Mouse (Mus musculus) left cerebral cortex, postnatal 10 days (tissue): Measurements from ENCODE around the gene Slc38a8. TPM values are rescaled to one million over a fixed set of nuclear protein-coding genes. Genes with fewer than 3 reads are reported as not detected.

Source experiments
- DNase-seq, 2 experiments: peaks; one replicate each; pipeline ENCODE4 v3.0.0; 2021 to 2022; ENCODE audit warnings: low spot score in 2 of 2, mixed read lengths in 1 of 2; ENCODE audit errors: extremely low spot score in 1 of 2
- intact Hi-C: fragments of 180-260 bp; cut with DNase I; formaldehyde crosslinking; loops from one replicate; pipeline ENCODE4 v1.15.1; 2025
- total RNA-seq, 2 experiments: library from RNA; stranded (reverse); gene quantifications; 2 replicates each; pipeline ENCODE4 v1.2.3; 2021

Gene Slc38a8
- total RNA-seq, 2 experiments from 2014 or later = 0.45 TPM; not detected in 1

DNA sequence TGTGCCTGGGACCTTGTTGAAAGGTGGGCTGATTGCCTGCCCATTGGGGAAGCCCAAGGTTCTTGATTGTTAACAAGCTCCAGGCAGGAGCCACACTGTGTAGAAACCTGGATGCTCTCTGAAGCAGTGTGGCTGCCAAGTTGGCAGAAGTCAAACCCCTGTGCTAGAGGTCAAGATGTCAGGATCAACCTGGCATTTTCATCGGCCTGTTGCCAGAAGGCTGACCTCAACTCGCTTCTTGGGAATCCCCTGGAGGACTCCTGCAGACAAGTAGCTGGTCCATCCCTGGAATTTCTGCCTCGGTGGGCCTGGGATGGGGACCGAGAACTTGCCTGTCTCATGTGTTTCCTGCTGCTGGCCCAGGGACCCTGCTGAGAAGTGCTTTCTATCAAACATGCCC lies 613 bp upstream of the Slc38a8 start:
- intact Hi-C loops = no loop called here
- no peak for DNase-seq

GRCm38 (mm10) chr8:119499836-119500235 lies 1.7 kb downstream of the Slc38a8 start:
- intact Hi-C loops = no loop called here
- DNase-seq = no peak

- intact Hi-C loops = loop anchor here (2.0 kb wide), 1 partner anchor 52 kb away; no protein-coding TSS in a partner anchor
- DNase-seq = no peak
These were observed 4.7 kb downstream of the Slc38a8 start for GRCm38 (mm10) chr8:119496848-119497247.

DNA sequence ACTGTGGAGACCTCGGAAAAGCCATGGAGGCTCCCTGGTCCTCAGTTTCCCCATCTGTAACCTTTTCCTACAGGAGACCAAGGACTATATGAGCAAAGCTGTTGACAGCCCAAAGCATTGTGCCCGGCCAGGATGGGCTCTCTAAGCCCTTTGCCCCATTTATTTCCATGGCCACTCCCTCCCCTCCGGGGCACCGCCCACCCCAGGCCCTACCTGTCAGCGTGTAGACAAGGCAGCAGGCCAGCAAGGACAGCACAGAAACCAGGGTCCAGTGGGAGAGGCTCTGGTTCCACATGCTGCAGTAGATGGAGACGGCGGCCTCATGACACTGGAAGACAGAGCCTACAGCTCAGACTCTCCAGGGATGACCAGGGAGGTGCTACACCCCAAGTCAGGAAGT lies 14.4 kb downstream of the Slc38a8 start:
- intact Hi-C loops = no loop called here
- DNase-seq = no peak

DNA sequence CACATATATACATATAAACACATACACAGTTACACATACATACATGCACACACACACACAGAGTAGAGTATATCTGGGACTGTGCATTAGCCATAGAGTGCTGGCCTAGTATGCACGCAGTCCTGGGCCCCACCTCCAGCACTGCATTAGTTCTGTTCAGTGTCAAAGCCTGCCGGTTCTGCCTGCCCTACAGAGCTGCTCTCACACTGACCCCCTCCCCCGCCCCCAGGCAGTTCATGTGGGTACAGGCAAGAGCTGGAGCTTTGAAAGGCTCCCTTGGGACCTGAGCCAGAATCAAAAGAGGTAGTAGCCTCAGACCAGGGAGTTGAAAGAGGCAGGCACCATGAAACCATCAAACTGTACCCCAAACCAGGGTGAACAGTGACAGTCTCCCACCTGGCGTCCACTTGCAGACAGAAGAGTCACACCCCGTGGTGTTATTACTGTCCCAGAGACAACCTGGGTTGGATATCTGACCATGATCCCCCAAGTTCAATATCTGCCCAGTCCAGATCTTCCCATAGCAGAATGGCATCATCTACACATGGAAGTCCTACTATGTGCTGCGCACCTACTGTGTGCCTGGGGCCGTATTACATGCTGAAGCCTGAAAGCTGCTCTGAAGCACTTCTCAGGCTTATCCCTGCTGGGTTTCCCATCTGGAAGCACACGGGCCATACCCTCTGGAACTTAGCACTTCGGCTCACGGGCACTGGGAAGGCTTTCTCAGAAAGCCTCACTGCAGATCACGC lies 17.2 kb downstream of the Slc38a8 start:
- intact Hi-C loops = no loop called here
- DNase-seq = no peak

- DNase-seq = no peak
- intact Hi-C loops = no loop called here
These were observed 22.8 kb downstream of the Slc38a8 start for GRCm38 (mm10) chr8:119478684-119479083.

GRCm38 (mm10) chr8:119468091-119468490 lies 33.4 kb downstream of the Slc38a8 start:
- intact Hi-C loops = no loop called here
- no peak for DNase-seq

DNA sequence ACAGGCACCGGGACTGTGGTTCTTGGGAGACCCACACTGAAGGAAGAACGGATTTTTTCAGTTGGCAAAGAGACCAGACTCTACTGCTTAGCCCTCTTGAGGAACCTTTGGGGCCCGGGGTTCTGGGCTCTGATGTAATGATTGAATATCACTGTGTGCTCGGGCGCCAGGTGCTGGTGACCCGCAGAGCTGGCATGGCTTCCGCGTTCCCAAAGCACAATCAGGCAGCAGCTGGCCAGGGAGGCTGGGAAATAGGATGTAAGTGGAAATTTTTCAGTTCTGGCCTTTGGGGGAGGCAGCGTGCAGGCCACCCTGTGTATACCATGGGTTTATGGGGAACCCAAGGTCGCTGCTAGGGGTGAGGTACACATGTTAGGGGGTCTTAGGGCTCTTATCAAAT lies 34.7 kb downstream of the Slc38a8 start:
- DNase-seq = no peak
- intact Hi-C loops = no loop called here

DNA sequence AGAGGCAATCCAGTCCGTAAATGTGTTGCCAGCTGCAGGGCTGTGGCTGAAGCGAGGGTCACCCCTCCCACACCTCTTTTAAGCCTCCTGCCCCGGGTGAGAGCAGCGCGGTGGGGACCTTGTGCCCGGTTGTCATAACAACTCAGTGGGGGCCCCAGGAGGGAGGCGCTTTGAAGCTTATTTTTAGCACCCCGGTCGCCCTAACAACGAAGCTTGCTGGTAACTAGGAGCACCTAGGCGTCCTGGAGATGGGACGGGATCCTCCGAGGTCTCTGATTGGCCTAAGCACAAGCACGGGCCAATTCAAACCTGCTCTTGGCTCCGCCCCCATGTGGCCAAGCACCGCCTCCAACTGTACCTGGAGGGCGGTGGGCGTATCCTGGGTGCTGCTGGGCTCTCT lies 35.4 kb downstream of the Slc38a8 start:
- intact Hi-C loops = no loop called here
- peak; percentile 64 to 67 for DNase-seq

DNA sequence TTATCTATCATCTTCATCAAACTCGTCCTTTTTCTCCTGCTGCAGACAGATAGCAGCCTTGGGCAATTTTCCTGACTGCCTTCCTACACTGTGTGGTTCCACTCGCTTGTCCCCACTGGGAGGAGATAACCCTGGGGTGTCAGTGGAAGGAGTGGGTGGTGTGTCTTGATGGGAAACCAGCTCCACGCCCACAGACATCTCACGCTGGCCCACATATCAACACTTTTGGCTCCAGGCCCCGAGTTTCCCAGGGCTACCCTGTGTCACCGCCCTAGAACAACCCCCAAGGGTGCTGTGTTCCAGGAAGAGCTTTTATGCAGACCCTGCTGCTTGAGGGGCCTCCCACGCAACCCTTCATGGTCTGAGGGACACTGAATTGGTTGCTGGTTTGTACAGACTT lies 37.8 kb downstream of the Slc38a8 start:
- intact Hi-C loops = no loop called here
- DNase-seq = no peak

- intact Hi-C loops = no loop called here
- DNase-seq = no peak
These were observed 40.1 kb downstream of the Slc38a8 start for GRCm38 (mm10) chr8:119461356-119461755.

GRCm38 (mm10) chr8:119459724-119460123 lies 41.8 kb downstream of the Slc38a8 start:
- intact Hi-C loops = no loop called here
- DNase-seq = no peak

DNA sequence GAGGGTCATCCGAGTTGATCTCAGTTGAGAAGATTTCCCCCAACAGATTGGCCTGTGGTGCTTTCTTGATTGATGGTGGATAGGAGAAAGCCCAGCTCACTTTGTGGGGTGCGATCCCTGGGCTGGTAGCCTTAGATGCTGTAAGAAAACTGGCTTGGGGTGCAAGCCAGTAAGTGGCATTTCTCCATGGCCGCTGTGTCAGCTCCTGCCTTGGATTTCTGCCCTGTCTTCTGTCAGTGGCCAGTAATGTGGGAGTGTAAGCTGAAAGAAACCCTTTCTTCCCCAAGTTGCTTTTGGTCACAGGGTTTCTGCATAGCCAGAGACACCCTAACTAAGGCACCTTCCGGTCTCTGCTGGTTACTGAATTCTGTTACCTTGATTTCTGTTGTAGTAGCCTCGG lies 45.5 kb downstream of the Slc38a8 start:
- no peak for DNase-seq
- intact Hi-C loops = no loop called here

GRCm38 (mm10) chr8:119452919-119453318 lies 48.6 kb downstream of the Slc38a8 start:
- intact Hi-C loops = no loop called here
- DNase-seq = no peak

DNA sequence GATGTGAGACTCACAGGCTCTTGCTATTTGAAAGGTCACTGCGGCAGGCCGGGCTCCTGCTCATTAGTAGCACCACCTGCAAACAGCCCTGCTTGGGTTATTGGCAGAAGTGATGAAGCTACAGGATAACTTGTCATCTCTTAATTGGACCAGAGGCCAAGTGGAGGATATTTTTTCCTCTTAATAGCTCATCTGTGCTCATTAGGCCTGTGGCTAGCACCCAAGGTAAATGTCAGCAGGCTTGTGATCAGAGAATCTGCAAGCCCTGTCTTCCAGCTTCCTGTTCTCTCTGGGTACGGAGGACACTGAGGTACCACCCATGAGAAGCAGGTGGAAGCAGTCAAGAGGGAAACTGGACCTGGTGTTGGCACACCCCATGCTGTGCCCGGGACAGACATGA lies 50.4 kb downstream of the Slc38a8 start:
- intact Hi-C loops = no loop called here

GRCm38 (mm10) chr8:119449627-119450026 lies 51.9 kb downstream of the Slc38a8 start:
- DNase-seq = no peak
- intact Hi-C loops = loop anchor here (10.0 kb wide), 1 partner anchor 325 kb away; the partner anchor contains the start of gene Tldc1

More for the DNA sequence above, 50.4 kb downstream of the Slc38a8 start:
- DNase-seq = no peak

- DNase-seq = no peak
- intact Hi-C loops = loop anchor here (10.0 kb wide), 1 partner anchor 327 kb away; the partner anchor contains the start of gene Tldc1
These were observed 53.7 kb downstream of the Slc38a8 start for GRCm38 (mm10) chr8:119447781-119448170.

GRCm38 (mm10) chr8:119446990-119447780 lies 54.3 kb downstream of the Slc38a8 start:
- DNase-seq = peak in 1 of 2 experiments; percentile 72
- intact Hi-C loops = loop anchor here (10.0 kb wide), 1 partner anchor 328 kb away; the partner anchor contains the start of gene Tldc1

- peak; percentile 84 to 93 for DNase-seq
- intact Hi-C loops = loop anchor here (10.0 kb wide), 1 partner anchor 328 kb away; the partner anchor contains the start of gene Tldc1
These were observed 55.1 kb downstream of the Slc38a8 start, which contains the start of gene Necab2 for GRCm38 (mm10) chr8:119446211-119446989. TSS of gene Necab2 (plus strand) at chr8:119446719.
